Mouse (Mus musculus) adrenal gland, postnatal 4 days (tissue): Measurements from ENCODE around the gene Rbmxl2. TPM values are rescaled to one million over a fixed set of nuclear protein-coding genes. Genes with fewer than 3 reads are reported as not detected.

Experiments used
- DNase-seq, 2 experiments: peaks; one replicate each; pipeline ENCODE4 v3.0.0; 2021 to 2022; ENCODE audit warnings: low spot score in 2 of 2, mixed read lengths in 2 of 2
- long read RNA-seq, 2 experiments: library from polyadenylated mRNA; stranded (forward); transcript quantifications; one replicate each; pipeline ENCODE4 v2.0.0; 2021
- total RNA-seq, 2 experiments: library from RNA; stranded (reverse); gene quantifications; 2 replicates each; pipeline ENCODE4 v1.2.3; 2021

Gene Rbmxl2
- total RNA-seq = not detected
- long read RNA-seq, experiment 1 = 0 reads
- long read RNA-seq, experiment 2, partial matches to known transcripts = 0 of 1 reads
- long read RNA-seq, experiment 2, other reads (novel, unspliced or antisense) = 0 of 1 reads

DNA sequence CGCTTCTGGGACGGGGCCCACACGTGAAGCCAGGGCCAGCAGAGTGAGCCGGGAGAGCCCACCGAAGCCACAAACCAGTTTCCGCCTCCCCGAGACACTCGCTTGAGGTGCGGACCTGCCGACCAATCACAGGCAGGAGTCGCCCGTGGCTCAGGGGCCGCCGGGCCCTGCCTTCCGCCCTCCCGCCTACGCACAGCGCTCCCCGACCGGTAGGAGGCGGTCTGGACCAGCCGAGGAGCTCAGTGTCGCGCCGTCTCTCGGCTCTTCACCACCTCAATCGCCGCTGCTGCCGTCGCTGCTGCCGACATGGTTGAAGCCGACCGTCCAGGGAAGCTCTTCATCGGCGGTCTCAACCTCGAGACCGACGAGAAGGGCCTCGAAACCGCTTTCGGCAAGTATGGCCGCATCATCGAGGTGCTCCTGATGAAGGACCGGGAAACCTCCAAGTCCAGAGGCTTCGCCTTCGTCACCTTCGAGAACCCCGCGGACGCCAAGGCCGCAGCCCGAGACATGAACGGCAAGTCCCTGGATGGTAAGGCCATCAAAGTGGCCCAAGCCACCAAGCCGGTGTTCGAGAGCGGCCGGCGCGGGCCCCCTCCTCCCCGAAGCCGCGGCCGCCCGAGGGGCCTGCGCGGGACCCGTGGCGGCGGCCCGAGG lies at the start of gene Rbmxl2:
Gene Rbmxl2, plus strand, starts transcription at position 242 of the 657 bp plus-strand sequence.
- DNase-seq = no peak

GRCm38 (mm10) chr7:107166690-107167089 lies 42.6 kb upstream of the Rbmxl2 start, which contains the start of gene Nlrp14:
Gene Nlrp14, plus strand, starts transcription at chr7:107166990.
- DNase-seq = no peak

- no peak for DNase-seq
Measured at GRCm38 (mm10) chr7:107180406-107180805, 28.8 kb upstream of the Rbmxl2 start.

GRCm38 (mm10) chr7:107201817-107202216 lies 7.4 kb upstream of the Rbmxl2 start:
- no peak for DNase-seq

DNA sequence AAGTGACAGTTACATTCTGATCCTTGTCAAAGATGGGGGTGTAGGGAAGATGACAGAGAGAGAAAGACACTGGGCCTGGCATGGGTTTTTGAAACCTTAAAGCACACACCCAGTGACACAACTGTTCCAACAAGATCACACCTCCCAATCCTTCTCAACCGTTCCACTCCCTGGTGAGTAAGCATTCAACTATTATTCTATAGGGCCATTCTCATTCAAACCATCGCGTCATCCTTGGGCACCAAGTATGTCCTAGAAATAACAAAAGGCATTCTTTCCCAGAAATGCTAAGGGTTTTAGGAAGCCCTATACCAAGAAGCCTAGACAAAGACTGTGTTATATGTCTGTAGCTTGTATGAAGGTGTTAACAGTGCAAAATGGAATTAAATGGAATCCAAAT lies 1.4 kb upstream of the Rbmxl2 start:
- no peak for DNase-seq

DNA sequence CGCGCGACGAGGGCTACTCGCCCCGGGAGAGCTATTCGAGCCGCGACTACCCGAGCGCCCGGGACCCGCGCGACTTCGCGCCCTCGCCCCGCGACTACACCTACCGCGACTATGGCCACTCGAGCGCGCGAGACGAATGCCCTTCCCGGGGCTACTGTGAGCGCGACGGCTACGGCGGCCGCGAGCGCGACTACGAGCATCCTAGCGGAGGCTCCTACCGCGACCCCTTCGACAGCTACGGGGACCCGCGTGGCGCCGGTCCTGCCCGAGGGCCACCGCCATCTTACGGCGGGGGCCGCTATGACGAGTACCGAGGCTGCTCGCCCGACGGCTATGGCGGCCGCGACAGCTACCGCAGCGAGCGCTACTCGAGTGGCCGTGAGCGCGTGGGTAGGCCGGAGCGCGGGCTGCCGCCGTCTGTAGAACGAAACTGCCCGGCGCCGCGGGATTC lies 906 bp downstream of the Rbmxl2 start:
- no peak for DNase-seq

DNA sequence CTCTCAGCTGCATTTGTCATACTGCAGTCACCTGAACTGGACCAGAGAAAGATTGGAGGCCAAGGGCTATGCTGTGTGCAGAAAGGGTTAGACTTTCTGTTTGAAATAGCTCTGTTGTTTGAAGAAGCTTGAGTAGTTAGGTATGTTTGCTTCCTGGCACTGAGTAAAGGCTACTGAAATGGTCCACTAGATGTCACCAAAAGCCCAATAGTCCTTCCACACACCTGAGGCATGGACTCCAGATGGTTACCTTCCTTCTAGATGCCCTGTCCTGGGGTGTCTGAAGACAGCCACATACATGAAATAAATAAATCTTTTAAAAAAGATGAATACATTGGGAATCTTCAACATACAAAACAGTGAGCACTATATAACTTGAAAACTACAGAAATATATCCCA lies 6.5 kb downstream of the Rbmxl2 start:
- DNase-seq = no peak

DNA sequence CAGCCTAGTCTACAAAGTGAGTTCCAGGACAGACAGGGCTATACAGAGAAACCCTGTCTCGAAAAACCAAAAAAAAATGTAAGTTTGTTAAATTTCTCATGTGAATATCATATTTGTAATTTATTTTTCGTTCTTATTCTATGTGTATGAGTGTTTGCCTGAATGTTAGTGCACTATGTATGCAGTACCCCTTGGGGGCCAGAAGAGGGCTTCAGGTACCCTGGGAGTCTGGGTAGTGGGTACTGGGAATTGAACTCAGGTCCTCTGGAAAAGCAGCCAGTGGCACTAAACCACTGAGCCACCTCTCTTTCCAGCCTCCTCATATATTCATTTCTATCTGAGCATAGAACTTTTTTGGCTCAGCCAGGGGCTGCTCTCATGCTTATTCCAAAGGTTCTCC lies 7.6 kb downstream of the Rbmxl2 start:
- DNase-seq = no peak

- no peak for DNase-seq
Measured at GRCm38 (mm10) chr7:107236854-107237253, 27.6 kb downstream of the Rbmxl2 start.

DNA sequence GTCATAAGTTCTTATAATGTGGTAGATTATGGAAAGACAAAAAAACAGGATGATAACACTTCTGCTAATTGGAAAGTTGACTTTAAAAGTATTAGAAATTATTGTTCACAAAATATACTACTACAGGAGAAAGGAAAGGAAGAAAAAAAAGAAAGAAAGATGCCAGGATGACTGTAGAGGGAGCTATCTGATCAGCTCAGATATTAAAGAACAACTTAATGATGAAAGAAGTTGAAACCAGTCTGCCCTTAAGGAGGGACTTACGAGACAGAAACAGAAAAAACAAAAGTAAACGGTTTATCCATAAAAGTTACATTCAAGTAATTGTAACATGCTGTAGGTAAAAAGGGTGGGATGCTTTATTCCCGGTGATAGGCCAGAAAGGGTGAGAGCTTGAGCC lies 28.3 kb downstream of the Rbmxl2 start:
- no peak for DNase-seq

DNA sequence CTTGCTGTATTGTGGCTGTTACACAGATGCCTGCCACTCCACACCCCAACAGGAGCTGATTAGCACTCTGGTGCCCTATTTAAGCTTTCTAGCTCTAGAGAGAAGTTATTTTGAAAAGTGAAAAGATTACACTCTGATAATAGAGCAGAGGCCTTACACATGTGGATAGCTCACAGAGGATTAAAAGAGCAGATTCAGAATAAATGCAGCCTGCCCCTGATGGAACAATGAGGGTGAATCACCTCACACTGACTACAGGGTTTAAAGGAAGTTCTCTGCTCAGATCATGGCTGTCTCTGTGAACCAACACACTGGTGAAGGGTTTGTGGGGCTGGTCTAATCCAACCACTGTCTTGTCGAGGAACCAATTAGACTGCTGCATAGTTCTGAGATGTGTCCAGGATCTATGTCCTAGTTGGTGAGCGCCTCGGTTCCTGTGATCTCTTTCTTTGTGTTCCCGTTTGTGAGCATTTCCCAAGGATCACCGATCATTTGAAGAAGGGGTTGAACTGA lies 32.2 kb downstream of the Rbmxl2 start:
- DNase-seq = no peak

GRCm38 (mm10) chr7:107250211-107250985 lies 41.2 kb downstream of the Rbmxl2 start:
- no peak for DNase-seq

GRCm38 (mm10) chr7:107253355-107253754 lies 44.1 kb downstream of the Rbmxl2 start:
- DNase-seq = no peak

GRCm38 (mm10) chr7:107259936-107260335 lies 50.7 kb downstream of the Rbmxl2 start:
- no peak for DNase-seq

Other genes starting within 250 kb of the Rbmxl2 start
- not detected for gene Olfr6, start 245.5 kb upstream of the Rbmxl2 start, total RNA-seq
- not detected for gene Olfr711, start 234.0 kb upstream of the Rbmxl2 start, total RNA-seq
- gene Olfr2, start 203.4 kb upstream of the Rbmxl2 start, total RNA-seq = not detected
- gene Olfr713, start 178.3 kb upstream of the Rbmxl2 start, total RNA-seq = not detected
- not detected for gene Olfr714, start 138.5 kb upstream of the Rbmxl2 start, total RNA-seq
- not detected for gene Olfr17, start 116.2 kb upstream of the Rbmxl2 start, total RNA-seq
- not detected for gene Olfr715b, start 99.1 kb upstream of the Rbmxl2 start, total RNA-seq
- gene Olfr715, start 78.4 kb upstream of the Rbmxl2 start, total RNA-seq = not detected
- not detected for gene Olfr716, start 71.1 kb upstream of the Rbmxl2 start, total RNA-seq
- gene Nlrp14, start 42.5 kb upstream of the Rbmxl2 start, total RNA-seq = under 1 TPM in 1 of 2 experiments, not detected in 1; 0.17 TPM
- gene Syt9, start 161.3 kb downstream of the Rbmxl2 start, total RNA-seq = 10 to 100 TPM in 1 of 2 experiments, 1 to 10 TPM in 1; 10.0 to 12.8 TPM